Mouse (Mus musculus): ENCODE measurements around the gene Hhipl1. TPM values are rescaled to one million over a fixed set of nuclear protein-coding genes. Genes with fewer than 3 reads are reported as not detected.

Hhipl1 gene
- total RNA-seq, 2 experiments from 2014 or later, result 5.0 to 5.1 TPM

DNA sequence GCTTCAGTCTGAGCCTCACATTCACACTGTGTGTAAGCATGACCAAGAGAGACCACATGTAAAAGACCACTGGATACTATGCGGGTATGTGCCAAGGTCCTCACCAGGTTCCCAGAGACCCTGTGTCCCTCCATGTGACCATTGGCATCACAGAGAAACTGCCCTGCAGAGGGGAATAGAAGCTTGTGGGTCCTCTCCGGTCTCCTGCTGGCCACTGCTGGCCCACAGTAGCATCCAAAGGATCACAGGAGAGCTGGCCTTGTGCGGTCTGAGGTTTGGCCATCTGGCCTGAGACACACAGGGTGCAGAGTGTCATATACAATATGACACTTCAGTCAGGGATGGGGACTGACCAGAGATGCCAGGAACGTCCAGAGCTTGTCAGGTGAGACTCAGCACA is 4.0 kb downstream of the Hhipl1 start:
- DNase-seq (ENCODE audit: extremely low spot score in 1 of 2, low spot score in 1 of 2), result no peak

DNA sequence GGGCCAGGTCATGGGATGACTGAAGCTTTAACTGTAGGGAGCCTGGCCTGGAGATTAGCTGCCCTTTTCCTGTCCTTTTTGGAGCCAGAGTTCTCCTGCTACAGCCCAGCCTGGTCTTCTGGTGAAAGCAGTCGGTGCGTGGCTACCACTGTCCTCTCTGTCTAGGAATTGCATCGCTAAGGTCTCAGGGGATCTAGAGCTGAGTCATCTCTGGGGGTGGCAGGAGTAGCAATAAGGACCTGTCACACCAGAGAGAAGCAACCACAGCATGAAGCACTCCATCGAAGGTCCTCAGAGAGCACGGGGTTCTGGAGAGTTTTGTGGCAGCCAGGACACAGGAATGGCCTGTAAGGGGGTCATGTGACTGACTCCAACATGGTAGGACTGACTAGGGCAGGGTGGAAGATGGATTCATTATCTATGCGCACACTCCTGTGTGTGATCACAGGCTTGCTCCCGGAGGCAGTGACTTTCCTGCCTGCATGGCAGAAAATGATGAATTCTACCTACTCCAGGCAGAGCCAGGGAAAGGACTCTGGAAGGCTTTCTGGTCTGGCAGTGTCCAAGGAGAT is 4.5 kb downstream of the Hhipl1 start:
- no peak for DNase-seq (ENCODE audit: extremely low spot score in 1 of 2, low spot score in 1 of 2)

DNA sequence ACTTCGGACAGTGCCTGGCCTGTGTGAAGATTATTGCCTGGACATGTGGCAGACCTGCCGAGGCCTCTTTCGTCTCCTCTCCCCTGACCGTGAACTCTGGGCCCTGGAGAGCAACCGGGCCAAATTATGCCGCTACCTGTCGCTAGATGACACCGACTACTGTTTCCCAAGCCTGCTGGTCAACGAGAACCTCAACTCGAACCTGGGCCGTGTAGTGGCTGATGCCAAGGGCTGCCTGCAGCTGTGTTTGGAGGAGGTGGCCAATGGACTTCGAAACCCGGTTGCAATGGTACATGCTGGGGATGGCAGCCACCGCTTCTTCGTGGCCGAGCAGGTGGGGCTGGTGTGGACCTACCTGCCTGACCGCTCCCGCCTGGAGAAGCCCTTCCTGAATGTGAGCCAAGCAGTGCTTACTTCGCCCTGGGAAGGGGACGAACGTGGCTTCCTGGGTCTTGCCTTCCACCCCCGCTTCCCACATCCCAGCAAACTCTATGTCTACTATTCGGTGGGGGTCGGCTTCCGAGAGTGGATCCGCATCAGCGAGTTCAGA is 5.7 kb downstream of the Hhipl1 start:
- DNase-seq (ENCODE audit: extremely low spot score in 1 of 2, low spot score in 1 of 2), result no peak

DNA sequence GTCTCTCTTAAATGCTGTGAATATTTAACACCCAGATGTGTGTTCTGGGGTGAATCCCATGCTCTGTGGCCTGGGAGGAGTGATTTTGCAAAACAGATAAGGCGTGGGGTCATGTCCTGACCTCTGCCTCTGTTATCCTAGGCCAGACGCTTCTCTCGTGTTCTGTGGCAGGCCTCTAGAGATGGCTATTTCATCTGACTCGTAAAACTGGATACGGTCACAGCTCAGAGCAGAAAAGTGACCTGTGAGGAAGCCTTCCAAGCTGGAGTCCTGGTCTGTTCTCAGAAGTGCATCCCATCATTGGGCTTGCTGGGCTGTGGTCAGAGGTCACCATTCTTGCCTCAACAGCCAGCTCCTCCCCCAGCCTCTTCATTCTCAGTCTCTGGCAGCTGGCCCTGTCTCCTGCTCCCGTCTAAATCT is 6.4 kb downstream of the Hhipl1 start:
- DNase-seq (ENCODE audit: extremely low spot score in 1 of 2, low spot score in 1 of 2), result no peak

DNA sequence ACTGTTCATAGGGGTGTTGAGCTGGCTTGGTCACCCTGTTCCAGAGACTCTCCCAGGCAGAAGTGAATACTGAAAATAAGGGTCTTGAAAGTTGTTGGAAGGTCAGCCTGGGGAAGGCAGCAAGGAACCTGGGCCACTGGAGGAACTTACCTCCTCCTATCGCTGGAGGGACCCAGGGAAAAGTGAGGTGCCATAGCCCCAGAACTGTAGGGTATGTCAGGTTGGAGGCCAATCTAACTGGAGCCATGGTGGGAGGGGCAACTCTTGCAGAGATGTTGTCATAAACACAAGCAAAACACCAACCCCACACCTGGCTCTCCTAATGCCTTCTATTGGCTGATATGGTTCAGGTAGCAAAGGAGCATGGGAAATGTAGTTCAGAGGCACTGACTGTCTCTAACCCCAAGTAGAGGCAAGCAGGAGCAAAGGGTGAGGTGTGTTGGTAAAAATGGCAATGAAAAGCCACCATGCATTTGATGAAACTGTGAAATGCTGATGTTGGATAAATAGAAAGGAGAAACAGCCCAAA is 7.2 kb downstream of the Hhipl1 start:
- DNase-seq (ENCODE audit: extremely low spot score in 1 of 2, low spot score in 1 of 2), result no peak

DNA sequence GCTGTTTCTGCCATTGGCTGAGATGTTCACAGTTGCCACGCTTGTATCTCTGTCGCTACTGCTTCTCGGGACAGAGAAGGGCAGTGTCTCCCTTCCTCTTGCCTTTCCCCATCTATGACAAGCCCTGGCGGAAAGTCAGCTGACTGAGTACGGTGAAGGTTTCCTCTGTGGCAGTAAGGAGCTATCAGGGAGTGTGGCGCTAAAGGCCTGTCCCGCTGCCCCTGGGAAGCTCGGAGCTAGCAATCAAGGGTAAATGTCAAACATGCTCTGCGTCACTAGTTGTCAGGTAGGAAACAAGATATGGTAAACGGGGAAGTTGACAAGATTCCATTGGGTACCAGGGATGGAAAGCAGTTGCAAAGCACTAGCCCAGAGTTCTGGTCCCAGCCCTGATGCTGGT is 9.7 kb downstream of the Hhipl1 start:
- DNase-seq (ENCODE audit: extremely low spot score in 1 of 2, low spot score in 1 of 2), result no peak

DNA sequence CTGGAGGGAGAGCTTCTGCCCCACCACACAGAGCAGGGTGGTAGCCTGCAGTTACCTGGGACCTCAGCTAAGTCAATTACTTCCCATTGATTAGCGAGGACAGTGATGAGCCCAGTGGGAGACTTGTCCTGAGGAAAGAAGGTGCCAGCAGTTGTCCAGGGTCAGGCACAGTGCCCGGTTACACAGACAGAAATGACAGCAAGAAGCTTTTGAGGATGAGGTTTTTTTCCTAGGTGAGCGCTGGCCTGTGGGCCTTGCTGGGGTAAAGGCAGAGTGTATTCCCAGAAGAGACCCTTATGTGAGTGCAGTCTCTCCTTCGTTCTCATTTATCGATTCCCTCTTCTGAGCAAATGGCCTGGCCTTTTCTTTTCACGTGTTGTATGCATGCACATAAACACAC is 10.6 kb downstream of the Hhipl1 start:
- no peak for DNase-seq (ENCODE audit: extremely low spot score in 1 of 2, low spot score in 1 of 2)

DNA sequence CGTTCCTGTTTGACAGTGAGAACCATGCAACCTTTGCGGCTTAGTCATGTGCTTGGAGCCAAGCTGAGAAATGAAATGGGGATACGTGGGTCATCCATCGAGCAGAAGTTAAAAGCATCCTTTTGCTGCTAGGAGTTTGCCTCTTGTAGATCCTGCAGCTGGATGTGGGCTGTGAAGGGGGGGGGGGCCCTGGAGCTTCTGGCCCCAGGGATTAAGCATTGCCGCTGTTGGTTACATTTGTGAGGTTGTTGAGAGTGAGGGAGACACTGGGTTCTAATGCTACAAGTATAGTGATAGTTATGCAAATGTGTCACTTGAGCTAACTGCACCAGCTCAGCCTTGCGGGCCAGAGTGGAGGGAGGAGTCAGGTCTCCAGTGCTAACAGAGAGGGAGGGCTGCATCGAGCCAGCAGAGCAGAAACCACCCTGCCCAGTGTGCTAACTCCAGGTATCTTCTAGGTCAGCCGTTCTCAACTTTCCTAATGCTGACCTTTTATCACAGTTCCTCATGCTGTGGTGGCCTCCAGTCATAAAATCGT is 11.2 kb downstream of the Hhipl1 start:
- no peak for DNase-seq (ENCODE audit: extremely low spot score in 1 of 2, low spot score in 1 of 2)

DNA sequence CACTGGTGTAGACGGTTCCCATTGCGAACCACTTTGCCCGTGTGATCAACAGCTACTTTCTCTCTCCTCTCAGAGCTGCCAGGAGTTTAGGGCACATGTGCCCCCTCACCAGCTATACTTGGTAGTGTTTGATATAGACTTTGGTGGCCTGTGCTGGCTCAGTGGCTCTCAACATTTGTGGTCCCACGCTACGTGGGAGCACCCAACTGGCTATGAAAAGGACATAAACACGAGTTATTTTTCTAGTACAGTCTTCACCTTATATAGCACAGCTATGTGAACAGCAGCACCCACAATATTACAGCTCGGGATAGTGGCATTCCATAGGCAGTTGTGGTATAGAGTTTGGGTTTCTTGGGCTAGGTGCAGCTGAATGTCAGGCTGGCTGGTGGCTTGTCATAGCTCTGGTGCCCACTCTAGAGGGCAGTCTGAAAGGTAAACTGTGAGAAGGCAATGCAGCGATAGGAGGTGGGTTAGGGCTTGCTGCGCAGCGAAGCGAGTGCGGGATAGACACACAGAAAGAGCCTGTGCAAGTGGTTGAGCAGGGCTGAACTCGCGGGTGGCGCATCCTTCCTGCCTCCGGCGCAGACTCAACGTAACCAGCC is 11.9 kb downstream of the Hhipl1 start:
- DNase-seq (ENCODE audit: extremely low spot score in 1 of 2, low spot score in 1 of 2), result no peak

DNA sequence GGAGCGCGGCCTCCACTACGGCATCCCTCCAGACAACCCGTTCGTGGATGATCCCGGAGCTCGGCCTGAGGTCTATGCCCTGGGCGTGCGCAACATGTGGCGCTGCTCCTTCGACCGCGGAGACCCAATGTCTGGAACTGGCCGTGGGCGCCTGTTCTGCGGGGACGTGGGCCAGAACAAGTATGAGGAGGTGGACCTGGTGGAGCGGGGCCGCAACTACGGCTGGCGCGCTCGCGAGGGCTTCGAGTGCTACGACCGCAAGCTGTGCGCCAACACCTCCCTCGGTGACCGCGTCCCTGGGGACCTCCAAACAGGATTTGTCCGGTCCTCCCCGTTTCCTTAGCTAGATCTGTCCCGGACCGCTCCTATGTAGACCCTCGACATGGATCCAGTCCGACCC is 12.4 kb downstream of the Hhipl1 start:
- no peak for DNase-seq (ENCODE audit: extremely low spot score in 1 of 2, low spot score in 1 of 2)

DNA sequence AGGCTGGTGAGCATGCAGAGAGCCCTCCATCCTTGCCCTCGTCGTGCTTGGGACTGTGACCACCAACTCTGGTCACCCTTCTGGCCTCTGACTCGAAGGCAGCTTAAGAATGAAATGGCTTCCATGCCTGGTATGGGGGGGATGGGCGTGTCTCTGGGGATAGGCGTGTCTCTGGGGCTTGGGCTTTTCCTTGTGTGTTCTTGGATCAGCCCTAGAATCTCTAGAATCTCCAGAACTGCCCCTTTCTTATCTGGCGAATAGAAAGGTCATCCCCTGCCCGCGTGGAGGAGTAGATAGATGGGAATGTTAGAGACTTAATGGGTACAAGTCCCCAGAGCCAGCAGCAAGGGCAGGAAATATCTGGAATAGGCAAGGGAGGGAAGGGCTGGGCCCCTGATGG is 14.0 kb downstream of the Hhipl1 start:
- no peak for DNase-seq (ENCODE audit: extremely low spot score in 1 of 2, low spot score in 1 of 2)

DNA sequence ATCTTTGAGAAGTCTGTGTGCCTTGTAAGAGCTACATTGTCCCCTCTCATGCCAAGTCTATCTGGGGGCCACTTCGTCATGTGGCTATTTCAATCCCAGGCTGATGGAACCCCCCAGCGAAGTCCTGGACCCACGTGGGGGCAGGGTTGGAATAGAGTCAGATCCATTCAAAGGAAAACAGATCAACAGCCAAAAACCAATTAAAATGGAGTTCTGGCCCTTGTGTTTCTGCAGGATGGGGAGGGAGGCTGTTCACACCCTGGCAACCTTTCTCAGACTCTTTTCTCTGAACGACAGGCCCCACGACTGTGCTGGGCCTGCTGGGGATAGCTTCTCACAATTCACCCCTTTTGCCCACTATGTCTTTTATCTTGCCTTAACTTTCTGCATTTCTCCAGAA is 20.3 kb downstream of the Hhipl1 start:
- no peak for DNase-seq (ENCODE audit: extremely low spot score in 1 of 2, low spot score in 1 of 2)

DNA sequence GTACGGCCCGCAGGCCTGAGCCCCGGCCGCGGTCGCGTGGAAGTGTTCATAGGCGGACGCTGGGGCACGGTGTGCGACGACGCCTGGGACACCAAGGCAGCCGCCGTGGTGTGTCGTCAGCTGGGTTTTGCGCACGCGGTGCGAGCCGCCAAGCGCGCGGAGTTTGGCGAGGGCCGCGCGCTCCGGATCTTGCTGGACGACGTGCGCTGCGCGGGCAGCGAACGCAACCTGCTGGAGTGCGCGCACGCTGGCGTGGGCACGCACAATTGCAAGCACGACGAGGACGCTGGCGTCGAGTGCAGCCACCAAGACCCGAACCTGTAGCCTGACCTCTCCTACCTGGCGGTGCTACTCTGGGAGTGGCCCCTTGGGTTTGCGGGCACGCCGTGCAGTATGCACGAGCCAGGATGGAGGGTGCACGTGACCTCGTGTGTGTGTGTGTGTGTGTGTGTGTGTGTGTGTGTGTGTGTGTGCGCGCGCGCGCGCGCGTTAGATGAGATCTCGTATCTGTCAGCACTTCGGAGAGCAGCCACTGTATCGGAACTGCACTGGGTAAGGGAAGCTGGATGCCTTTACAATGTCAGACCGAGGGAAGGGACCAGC is 21.9 kb downstream of the Hhipl1 start:
- peak; percentile 67 to 87 for DNase-seq (ENCODE audit: extremely low spot score in 1 of 2, low spot score in 1 of 2)

DNA sequence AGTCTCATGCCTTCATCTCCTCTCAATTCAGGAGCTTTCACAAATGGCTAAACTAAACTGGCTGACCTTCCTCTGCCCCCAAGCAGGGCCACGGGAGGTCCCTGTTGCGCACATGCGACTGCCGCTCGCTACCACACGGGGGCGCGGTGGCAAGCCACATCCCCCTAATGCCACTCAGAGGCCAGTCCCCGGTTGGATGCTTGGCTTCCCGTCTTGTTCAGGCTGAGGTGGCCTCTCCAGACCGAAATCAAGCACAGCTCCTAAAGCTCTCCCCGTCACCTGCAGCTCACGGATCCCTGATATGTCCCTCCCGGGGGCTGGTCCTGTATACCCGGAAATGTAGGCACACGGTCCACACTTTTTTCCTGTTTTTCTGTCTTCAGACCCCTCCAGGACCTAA is 27.0 kb downstream of the Hhipl1 start:
- DNase-seq (ENCODE audit: extremely low spot score in 1 of 2, low spot score in 1 of 2), result peak; percentile 75 to 83

DNA sequence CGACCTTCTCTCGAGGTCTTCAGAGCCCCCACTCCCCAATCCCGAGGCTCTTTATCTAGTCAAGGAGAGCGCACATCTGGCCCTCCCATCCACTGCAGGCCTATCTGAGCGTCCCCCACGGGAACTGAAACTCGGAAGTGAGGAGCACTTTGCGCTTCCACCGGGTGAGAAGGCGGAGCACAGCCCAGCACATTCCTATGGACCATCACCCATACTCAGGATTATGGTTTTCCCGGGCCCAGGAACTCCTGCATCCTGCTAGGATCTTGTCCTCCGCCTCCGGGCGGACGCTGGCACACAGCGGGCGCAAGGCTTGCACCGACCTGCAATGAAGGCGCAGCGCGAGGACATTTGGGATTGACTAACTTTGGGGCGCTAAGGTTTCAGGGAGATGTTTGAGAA is 27.4 kb downstream of the Hhipl1 start:
- no peak for DNase-seq (ENCODE audit: extremely low spot score in 1 of 2, low spot score in 1 of 2)

DNA sequence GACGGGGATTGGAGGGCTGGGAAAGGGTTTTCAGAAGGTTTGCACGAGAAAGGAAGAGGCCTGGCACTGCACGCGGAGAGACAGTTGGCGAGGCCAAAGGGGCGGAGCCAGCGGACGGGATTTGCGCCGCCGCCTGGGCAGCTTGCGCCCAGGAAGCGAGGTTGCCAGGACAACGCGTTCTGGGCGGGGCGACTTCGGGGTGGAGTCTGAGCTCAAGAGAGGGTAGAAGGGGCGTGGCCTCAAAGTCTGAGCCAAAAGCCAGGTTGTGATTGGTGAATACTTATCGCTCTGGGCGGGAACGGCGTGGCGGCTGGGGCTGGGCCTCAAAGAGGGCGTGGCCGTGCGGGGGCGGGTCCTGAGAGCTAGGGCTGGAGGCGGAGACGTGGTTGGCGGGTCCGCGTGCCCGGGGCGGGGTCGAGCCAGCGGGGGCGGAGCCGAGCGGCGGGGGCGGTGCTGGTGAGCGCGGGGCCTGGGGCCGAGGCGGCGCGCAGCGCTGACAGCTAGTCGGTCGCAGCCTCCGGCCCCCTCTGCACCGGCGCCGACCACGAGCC is 27.9 kb downstream of the Hhipl1 start, which contains the start of gene Cyp46a1:
Cyp46a1 (plus strand) TSS at position 487 of the 551 bp plus-strand sequence.
- DNase-seq (ENCODE audit: extremely low spot score in 1 of 2, low spot score in 1 of 2), result peak; percentile 98 to 99

DNA sequence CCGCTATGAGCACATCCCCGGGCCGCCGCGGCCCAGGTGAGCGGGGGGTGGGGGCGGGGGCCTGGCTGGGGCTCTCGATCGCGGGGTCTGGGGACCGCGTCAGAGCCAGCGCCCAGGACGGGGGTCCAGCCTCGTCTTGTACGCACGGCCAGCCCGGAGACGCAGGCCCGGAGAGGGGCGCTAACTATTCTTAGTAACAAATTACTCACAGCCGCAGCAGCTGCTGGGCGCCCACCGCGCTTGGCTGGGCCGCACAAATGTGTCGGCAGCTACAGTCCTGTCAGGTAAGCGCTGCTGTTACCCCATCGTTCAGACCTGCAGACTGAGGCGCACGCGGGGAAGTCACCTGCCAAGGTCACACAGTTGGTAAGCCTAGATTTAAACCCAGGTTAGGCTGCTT is 28.5 kb downstream of the Hhipl1 start:
- DNase-seq (ENCODE audit: extremely low spot score in 1 of 2, low spot score in 1 of 2), result peak in 1 of 2 experiments; percentile 25

DNA sequence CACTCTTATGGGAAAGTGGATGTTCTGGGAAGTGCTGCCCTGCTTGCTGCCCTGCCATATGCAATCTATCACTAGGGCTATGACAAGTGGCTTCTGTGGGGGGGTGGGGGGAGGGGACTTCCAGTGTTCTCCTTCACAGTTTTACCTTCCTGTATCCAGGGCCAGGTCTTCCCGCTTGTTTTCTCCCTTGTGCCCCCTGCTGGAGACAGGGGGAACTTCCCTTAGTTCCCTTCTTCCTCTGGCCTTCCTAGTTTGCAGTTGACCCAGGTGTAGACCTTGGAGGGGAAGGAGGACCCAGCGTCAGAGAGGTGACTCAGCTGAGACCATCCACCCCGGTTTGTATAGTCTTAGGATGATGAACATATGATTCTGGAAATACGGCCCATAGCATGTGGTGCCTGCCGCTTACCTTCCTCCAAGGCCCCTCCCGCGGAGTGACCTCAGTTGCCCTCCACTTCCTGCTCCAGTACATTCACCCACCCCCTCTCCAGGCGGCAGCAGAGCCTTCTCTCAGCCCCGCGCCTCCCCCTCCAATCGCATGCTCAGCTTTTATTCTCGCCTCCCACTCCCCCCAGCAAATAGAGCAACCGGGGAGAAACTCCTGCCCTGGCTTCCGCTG is 32.6 kb downstream of the Hhipl1 start:
- DNase-seq (ENCODE audit: extremely low spot score in 1 of 2, low spot score in 1 of 2), result peak in 1 of 2 experiments; percentile 49

DNA sequence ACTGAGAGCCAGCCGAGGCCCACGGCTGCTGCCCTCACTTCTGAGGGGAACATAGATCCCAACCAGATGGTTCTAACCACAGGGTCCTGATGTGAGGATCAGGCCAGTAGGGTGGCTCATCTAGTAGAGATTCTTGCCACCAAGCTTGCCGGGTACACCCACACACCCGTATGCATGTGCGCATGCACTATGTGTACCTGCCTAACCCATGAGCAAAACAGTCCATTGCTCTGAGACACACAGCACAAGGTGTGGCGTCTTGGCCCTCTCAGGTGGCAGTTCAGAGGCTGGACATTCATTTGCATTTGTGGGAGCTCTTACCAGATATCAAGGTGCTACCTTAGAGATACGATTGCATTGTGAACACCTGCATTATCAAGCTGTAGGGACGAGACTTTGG is 42.1 kb downstream of the Hhipl1 start:
- DNase-seq (ENCODE audit: extremely low spot score in 1 of 2, low spot score in 1 of 2), result no peak

DNA sequence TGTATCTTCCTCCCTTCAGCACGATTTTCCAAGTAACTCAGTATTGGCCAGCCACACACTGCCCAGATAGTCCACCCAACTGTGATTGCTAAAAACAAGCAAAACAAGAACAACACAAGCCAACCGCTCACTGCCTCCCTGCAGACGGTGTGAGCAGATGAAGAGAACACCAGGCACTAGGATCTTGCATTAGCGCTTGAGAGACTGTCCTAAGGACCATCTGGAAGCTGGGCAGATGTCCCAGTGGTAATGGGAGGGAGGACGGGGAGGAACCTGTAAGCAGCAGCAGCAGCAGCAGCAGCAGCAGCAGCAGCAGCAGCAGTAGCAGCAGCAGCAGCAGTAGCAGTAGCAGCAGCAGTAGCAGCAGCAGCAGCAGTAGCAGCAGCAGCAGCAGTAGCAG is 43.0 kb downstream of the Hhipl1 start:
- DNase-seq (ENCODE audit: extremely low spot score in 1 of 2, low spot score in 1 of 2), result peak in 1 of 2 experiments; percentile 31

DNA sequence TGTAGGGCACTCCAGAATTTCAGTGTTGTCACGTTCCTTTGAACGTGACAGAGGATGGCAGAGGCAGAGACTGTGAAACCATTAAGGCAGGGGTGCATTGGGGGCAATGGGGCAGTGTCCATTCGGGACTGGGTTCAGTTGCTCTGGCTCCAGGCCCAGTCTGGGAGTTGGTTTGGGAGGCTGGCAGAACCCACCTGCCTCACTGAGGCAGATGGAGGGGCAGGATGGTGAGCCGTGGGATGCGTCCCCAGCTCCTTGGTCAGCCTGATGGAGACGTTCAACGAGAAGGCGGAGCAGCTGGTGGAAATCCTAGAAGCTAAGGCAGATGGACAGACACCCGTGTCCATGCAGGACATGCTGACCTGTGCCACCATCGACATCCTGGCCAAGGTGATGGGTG is 44.9 kb downstream of the Hhipl1 start:
- DNase-seq (ENCODE audit: extremely low spot score in 1 of 2, low spot score in 1 of 2), result no peak
